Mouse (Mus musculus): ENCODE measurements around the gene Setd5. TPM values are rescaled to one million over a fixed set of nuclear protein-coding genes. Genes with fewer than 3 reads are reported as not detected.

Setd5 gene
- polyA plus RNA-seq, 1 experiment = 15.2 TPM

GRCm38 (mm10) chr6:113160106-113160505 lies 82.9 kb downstream of the Setd5 start:
- Histone ChIP-seq H3K36me3 (replicated peaks; ENCODE audit: low read length) (peaks cover 59% of the 10 kb centered on the region), H3K9me3 (0 out of 2 replicates have a peak, but pooled peaks cover 3% of the 10 kb centered on the region), H3K4me1 (no peaks in the 10 kb centered on the region; the same call in 1 of the 2 replicates), H3K27me3 (replicated peaks) (no peaks in the 10 kb centered on the region), H3K4me3 (replicated peaks) (no peak overlapping the region)
- no peak for TF ChIP-seq FLI1 (IDR thresholded peaks at IDR 0.05; ENCODE audit: low read length)
- no peak for TF ChIP-seq GATA1 (IDR thresholded peaks at IDR 0.05; ENCODE audit: borderline replicate concordance, low read length)

- Histone ChIP-seq H3K4me1 (peaks cover 8% of the 10 kb centered on the region), H3K4me3 (replicated peaks) (no peak overlapping the region), H3K27me3 (replicated peaks) (no peaks in the 10 kb centered on the region), H3K9me3 (0 out of 2 replicates have a peak, but pooled peaks cover 3% of the 10 kb centered on the region), H3K36me3 (replicated peaks; ENCODE audit: low read length) (peaks cover 40% of the 10 kb centered on the region)
- no peak for TF ChIP-seq FLI1 (IDR thresholded peaks at IDR 0.05; ENCODE audit: low read length)
- no peak for TF ChIP-seq GATA1 (IDR thresholded peaks at IDR 0.05; ENCODE audit: borderline replicate concordance, low read length)
Measured at GRCm38 (mm10) chr6:113161982-113162381, 84.8 kb downstream of the Setd5 start.

- H3K4me3 ChIP-seq (replicated peaks) = no peak overlapping the region
- TF ChIP-seq GATA1 (IDR thresholded peaks at IDR 0.05; ENCODE audit: borderline replicate concordance, low read length) = no peak
- TF ChIP-seq FLI1 (IDR thresholded peaks at IDR 0.05; ENCODE audit: low read length) = no peak
- H3K36me3 ChIP-seq (replicated peaks; ENCODE audit: low read length) = peaks cover 26% of the 10 kb centered on the region
- 0 out of 2 replicates have a peak, but pooled peaks cover 3% of the 10 kb centered on the region for H3K9me3 ChIP-seq
- peaks cover 12% of the 10 kb centered on the region for H3K4me1 ChIP-seq
- peaks cover 2% of the 10 kb centered on the region for H3K27me3 ChIP-seq (replicated peaks)
Measured at GRCm38 (mm10) chr6:113163513-113163912, 86.3 kb downstream of the Setd5 start.

GRCm38 (mm10) chr6:113166661-113167251 lies 89.6 kb downstream of the Setd5 start:
- peak overlapping the region; percentile 35 for H3K4me3 ChIP-seq (replicated peaks)
- 0 out of 2 replicates have a peak, but pooled peaks cover 3% of the 10 kb centered on the region for H3K9me3 ChIP-seq
- peaks cover 25% of the 10 kb centered on the region for H3K4me1 ChIP-seq
- H3K36me3 ChIP-seq (replicated peaks; ENCODE audit: low read length) = peaks cover 3% of the 10 kb centered on the region
- no peak for TF ChIP-seq GATA1 (IDR thresholded peaks at IDR 0.05; ENCODE audit: borderline replicate concordance, low read length)
- no peak for TF ChIP-seq FLI1 (IDR thresholded peaks at IDR 0.05; ENCODE audit: low read length)
- H3K27me3 ChIP-seq (replicated peaks) = peaks cover 24% of the 10 kb centered on the region

GRCm38 (mm10) chr6:113168316-113168975 lies 91.3 kb downstream of the Setd5 start:
- H3K36me3 ChIP-seq (replicated peaks; ENCODE audit: low read length) = no peaks in the 10 kb centered on the region
- TF ChIP-seq FLI1 (IDR thresholded peaks at IDR 0.05; ENCODE audit: low read length) (no peak), GATA1 (IDR thresholded peaks at IDR 0.05; ENCODE audit: borderline replicate concordance, low read length) (no peak)
- H3K27me3 ChIP-seq (replicated peaks) = peaks cover 24% of the 10 kb centered on the region

GRCm38 (mm10) chr6:113169852-113170251 lies 92.7 kb downstream of the Setd5 start:
- no peaks in the 10 kb centered on the region for H3K36me3 ChIP-seq (replicated peaks; ENCODE audit: low read length)
- TF ChIP-seq FLI1 (IDR thresholded peaks at IDR 0.05; ENCODE audit: low read length) (no peak), GATA1 (IDR thresholded peaks at IDR 0.05; ENCODE audit: borderline replicate concordance, low read length) (no peak)
- no peak overlapping the region for H3K4me3 ChIP-seq (replicated peaks)
- no peaks in the 10 kb centered on the region for H3K9me3 ChIP-seq
- H3K27me3 ChIP-seq (replicated peaks) = peaks cover 24% of the 10 kb centered on the region
- H3K4me1 ChIP-seq = peaks cover 40% of the 10 kb centered on the region

More at GRCm38 (mm10) chr6:113168316-113168975, 91.3 kb downstream of the Setd5 start:
- no peak overlapping the region for H3K4me3 ChIP-seq (replicated peaks)
- peaks cover 39% of the 10 kb centered on the region for H3K4me1 ChIP-seq
- no peaks in the 10 kb centered on the region for H3K9me3 ChIP-seq

- Histone ChIP-seq H3K36me3 (replicated peaks; ENCODE audit: low read length) (no peaks in the 10 kb centered on the region), H3K4me1 (peaks cover 40% of the 10 kb centered on the region), H3K4me3 (replicated peaks) (no peak overlapping the region), H3K27me3 (replicated peaks) (peaks cover 24% of the 10 kb centered on the region), H3K9me3 (no peaks in the 10 kb centered on the region)
- TF ChIP-seq GATA1 (IDR thresholded peaks at IDR 0.05; ENCODE audit: borderline replicate concordance, low read length) (no peak), FLI1 (IDR thresholded peaks at IDR 0.05; ENCODE audit: low read length) (no peak)
Measured at GRCm38 (mm10) chr6:113170651-113171050, 93.5 kb downstream of the Setd5 start.

- TF ChIP-seq GATA1 (IDR thresholded peaks at IDR 0.05; ENCODE audit: borderline replicate concordance, low read length) (no peak), FLI1 (IDR thresholded peaks at IDR 0.05; ENCODE audit: low read length) (no peak)
Measured at GRCm38 (mm10) chr6:113172011-113172410, 94.8 kb downstream of the Setd5 start.

GRCm38 (mm10) chr6:113172568-113172967 lies 95.4 kb downstream of the Setd5 start:
- Histone ChIP-seq H3K4me1 (peaks cover 28% of the 10 kb centered on the region), H3K9me3 (peaks cover 15% of the 10 kb centered on the region), H3K36me3 (replicated peaks; ENCODE audit: low read length) (no peaks in the 10 kb centered on the region), H3K27me3 (replicated peaks) (peaks cover 29% of the 10 kb centered on the region), H3K4me3 (replicated peaks) (no peak overlapping the region)
- TF ChIP-seq FLI1 (IDR thresholded peaks at IDR 0.05; ENCODE audit: low read length) (no peak), GATA1 (IDR thresholded peaks at IDR 0.05; ENCODE audit: borderline replicate concordance, low read length) (no peak)

More at GRCm38 (mm10) chr6:113172011-113172410, 94.8 kb downstream of the Setd5 start:
- Histone ChIP-seq H3K4me1 (peaks cover 31% of the 10 kb centered on the region), H3K4me3 (replicated peaks) (no peak overlapping the region), H3K36me3 (replicated peaks; ENCODE audit: low read length) (no peaks in the 10 kb centered on the region), H3K27me3 (replicated peaks) (peaks cover 29% of the 10 kb centered on the region), H3K9me3 (peaks cover 9% of the 10 kb centered on the region)

- no peak overlapping the region for H3K4me3 ChIP-seq (replicated peaks)
- peaks cover 28% of the 10 kb centered on the region for H3K4me1 ChIP-seq
- H3K36me3 ChIP-seq (replicated peaks; ENCODE audit: low read length) = no peaks in the 10 kb centered on the region
- TF ChIP-seq FLI1 (IDR thresholded peaks at IDR 0.05; ENCODE audit: low read length) (no peak), GATA1 (IDR thresholded peaks at IDR 0.05; ENCODE audit: borderline replicate concordance, low read length) (no peak)
- H3K27me3 ChIP-seq (replicated peaks) = peaks cover 36% of the 10 kb centered on the region
- H3K9me3 ChIP-seq = peaks cover 21% of the 10 kb centered on the region
Measured at GRCm38 (mm10) chr6:113175469-113175868, 98.3 kb downstream of the Setd5 start.
